Mouse (Mus musculus): Measurements from ENCODE around the gene Gm28230. TPM values are rescaled to one million over a fixed set of nuclear protein-coding genes. Genes with fewer than 3 reads are reported as not detected.

The Gm28230 gene
- total RNA-seq, 2 experiments from 2014 or later: not detected

DNA sequence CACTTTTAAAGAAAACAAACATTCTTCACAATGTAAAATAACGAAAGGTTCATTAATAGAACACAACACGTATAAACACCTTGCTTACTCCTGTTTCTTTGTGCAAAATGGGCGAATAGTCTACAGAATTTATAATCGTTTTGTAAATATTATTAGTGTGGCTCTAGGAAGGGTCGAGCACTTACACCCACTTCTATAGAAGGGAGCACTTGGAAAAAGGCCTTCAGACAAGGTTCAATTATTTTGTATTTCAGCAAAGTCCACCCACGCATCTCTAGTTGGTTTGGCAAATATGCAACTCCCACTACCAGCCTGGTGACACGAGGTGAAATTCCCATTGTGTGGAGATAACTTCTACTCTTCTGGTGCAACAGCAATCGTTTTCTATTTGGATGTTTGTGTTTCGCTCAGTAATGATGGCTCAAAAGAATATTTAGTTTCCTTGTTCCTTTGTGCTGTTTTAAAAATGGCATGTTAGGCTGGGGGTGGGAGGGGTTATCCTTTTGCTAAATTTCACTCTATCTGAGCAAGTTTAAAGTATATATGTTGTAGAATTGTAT is 22.0 kb downstream of the Gm28230 start:
- DNase-seq (ENCODE audit: low spot score in 2 of 2): no peak
- intact Hi-C loops (cut with DNase I): no loop called here

DNA sequence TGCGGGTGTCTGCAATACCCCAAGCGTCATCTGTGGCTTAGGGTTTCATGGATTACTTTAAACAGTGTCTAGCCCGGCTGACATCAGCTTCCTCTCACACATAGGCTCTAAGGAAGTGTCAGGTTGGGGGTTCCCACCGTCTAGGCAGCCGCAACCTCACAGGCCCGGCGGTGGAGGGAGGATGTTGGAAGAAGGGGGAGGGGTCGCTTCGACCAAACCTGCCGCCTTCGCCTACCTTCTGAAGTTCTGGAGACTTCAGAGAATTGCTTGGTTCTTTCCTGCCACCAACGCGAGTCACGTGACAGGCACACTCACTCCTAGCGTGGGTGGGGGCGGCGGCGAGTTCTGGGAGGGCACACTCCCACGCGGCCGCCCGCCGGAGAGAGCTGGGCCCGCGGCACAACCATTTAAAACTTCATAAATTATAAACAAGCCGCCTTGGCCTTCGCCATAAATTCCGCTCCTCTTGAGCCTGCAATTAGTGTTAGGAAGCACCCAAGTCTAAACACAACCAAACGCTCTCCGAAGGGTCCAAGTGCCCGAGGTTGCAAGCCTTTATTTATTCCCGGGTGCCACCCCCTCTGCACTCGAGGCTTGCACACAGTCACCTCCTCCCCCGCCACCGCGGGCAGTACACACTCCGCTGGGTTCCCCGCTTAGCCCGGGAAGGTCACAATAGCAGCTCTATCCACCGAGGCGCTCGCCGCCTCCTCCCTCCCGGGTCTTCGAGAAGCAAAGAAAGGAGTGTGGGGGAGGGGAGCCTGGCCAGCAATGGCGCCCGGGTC is 23.0 kb downstream of the Gm28230 start:
- intact Hi-C loops (cut with DNase I): no loop called here
- DNase-seq (ENCODE audit: low spot score in 2 of 2): no peak

DNA sequence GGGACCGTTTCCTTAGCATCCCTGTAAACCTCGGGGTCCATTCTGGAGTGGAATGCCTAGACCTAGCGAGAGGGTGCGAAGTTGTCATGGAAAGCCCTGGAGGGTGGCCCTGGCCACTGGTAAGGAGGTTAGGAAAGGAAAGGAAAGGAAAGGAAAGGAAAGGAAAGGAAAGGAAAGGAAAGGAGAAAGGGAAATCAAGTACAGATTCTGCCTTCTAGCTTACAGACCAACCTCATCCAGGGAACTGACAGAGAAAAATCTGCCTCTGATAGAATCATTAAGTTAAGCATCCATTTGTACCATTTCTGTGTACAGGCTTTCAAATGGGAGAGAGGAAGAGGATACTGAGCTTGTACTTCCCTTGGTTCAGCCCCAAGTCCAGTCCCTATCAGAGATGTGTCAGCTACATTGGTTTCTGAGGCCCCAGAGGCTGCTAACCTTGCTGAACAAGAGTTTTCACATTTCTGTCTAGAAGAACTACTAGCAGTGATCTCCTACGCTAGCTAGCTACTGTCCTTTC is 24.3 kb downstream of the Gm28230 start:
- intact Hi-C loops (cut with DNase I): no loop called here
- no peak for DNase-seq (ENCODE audit: low spot score in 2 of 2)

DNA sequence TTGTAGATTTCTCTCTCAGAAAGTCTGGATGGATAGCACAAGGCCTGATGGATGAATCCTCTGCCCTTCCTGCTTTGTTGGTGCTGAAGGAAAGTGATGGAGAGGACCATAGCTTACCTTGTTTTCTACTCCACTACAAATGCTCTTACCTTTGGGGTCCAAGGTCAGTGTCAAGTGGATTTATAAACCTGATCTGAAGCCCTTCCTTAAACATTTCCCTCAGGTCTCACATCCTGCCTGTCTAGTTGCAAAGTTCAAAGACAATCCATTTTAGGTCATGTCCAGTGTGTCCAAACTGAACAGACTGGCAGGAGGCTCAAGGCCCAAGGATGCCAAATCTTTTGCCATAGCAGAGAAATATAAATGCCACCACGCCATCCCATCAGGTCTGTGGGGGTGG is 25.3 kb downstream of the Gm28230 start:
- DNase-seq (ENCODE audit: low spot score in 2 of 2): no peak
- intact Hi-C loops (cut with DNase I): no loop called here

DNA sequence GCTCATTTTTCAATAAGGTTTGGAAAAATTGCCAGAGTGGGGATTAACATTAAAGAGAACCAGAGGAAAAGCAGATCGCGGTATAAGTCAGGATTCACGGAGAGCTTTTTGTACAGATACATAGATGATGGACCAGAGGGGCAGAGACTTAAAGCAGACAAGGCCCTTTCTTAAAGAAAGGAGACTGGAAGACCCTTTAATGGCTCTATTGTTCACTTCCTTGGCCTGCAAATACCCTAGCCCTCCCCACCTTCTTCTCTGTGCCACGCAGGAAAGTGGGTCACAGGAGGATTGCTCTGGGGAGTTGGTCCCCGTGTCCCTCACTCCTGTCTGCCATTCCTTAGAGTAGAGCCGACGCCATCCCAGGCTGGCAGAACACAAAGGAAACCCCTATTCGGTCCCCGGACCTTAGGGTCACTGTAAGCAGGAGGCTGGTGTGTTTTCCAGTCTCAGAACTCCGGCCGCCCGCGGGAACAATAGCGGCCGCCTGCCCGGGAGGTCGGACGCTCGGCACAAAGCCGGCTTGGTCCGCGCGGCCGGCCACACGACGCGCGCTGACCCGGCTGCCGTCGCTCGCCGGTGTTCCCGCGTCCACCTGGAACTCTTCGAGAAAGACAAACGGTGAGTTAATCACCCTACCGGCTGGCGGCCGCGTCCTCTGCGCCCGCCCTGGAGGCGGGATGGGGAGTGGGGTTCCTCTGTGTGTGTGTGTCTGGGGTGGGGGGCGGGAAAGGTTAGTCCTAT is 26.1 kb downstream of the Gm28230 start:
- intact Hi-C loops (cut with DNase I): no loop called here
- DNase-seq (ENCODE audit: low spot score in 2 of 2): no peak

DNA sequence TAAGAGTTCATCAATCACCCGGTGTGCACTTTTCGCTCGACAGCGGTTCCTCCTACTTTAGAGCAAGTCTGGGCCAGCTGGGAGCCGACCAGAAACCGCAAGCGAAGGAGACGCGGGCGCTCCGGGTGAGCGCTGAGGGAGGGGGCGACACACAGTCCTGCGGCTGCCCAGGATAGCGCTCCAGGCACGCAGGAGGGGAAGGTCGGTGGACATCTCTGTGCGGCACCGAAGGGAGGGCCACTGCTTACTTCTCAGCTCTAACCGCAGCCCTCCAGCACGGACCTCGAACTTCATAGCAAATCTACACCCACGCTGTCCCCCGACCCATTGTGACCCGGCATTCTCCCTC is 26.6 kb downstream of the Gm28230 start:
- intact Hi-C loops (cut with DNase I): no loop called here

DNA sequence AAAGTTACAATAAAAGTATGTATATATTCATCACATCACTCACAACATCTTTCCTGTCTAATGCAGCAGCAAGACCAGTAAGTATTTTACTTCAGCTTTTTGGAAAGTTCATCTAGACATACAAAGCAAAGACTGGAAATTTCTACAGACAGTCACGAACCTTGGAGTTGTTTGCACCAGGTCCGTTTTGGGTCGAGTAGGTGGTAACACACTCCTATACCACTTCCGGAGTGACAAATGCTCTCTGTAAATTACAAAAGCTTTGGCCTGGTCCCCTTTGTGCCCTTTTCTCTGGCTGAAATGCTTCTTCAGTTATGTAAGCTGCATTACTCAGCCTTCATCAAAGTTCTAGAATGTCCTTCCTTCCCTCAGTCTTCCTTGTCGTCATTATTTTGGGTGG is 27.2 kb downstream of the Gm28230 start:
- intact Hi-C loops (cut with DNase I): no loop called here
- DNase-seq (ENCODE audit: low spot score in 2 of 2): no peak

More for the DNA sequence above, 26.6 kb downstream of the Gm28230 start:
- DNase-seq (ENCODE audit: low spot score in 2 of 2): no peak

DNA sequence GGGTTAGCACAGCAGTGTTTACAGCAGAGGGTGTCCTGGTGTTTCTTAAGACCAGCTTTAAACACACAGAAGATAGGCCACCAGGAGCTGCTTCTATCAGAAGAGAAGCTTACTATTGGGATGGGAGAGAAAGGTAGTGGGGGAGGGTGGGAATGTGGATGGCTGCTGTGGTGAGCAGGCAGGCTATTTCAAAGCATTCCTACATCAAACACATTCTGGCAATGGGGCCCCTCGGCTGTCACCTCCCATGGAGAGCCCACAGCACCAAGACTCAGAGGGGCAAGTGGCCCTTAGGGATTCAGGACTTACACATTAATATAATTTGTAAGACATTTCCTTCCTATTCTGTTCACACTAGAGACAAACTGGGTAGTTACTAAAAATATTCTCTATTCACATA is 33.6 kb downstream of the Gm28230 start:
- DNase-seq (ENCODE audit: low spot score in 2 of 2): no peak
- intact Hi-C loops (cut with DNase I): no loop called here

DNA sequence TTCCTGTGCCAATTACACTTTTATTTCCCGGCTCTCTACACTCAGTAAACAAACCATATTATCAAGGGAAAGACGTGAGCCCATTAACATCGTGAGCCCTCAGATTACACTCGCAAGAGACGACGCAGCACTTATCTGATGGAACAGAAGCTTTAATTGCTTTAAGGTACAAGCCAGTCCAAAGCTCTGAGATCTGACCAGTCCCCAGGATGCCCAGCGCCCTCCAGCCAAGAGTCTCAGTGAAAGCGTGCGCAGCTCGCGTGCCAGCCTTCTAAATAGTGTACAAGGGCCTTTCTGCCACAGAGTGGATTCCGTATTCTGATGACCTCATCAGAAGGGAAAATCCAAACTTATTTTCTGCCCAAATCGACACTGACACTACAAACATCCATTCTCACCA is 35.4 kb downstream of the Gm28230 start:
- intact Hi-C loops (cut with DNase I): no loop called here
- DNase-seq (ENCODE audit: low spot score in 2 of 2): no peak

DNA sequence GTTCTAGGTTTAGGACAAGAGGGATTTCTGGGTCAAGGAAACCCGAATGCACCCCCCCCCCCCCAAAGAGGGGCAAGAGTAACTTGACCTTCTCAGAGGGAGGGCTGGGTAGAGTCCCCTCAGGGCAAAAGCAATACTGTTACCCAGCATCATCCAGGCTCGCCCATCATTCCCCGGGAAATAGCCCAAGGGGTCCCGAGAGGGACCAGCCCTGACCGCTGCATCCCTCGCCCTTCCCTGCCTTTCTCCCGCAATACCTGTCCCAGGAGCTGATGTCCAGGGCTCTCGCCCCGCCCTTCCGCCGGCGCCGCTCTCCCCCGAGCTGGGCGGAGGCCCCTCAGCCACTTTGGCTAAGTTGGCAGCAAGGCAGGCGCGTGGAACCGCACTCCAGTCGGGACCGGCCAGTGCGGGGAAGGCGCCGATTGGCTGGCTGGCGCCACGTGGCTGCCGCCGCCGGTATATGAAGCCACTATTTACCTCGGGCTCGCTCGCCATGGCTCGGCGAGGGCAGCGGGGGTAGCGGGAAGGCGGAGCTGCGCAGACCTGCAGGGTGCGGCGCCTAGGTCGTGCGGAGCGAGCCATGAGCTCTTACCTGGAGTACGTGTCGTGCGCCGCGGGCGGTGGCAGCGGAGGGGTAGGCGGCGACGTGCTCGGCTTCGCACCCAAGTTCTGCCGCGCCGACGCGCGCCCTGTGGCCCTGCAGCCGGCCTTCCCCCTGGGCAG is 36.2 kb downstream of the Gm28230 start, which contains the start of gene Hoxd1:
TSS of gene Hoxd1 (plus strand) at position 459 of the 723 bp plus-strand sequence.
- intact Hi-C loops (cut with DNase I): no loop called here
- no peak for DNase-seq (ENCODE audit: low spot score in 2 of 2)

DNA sequence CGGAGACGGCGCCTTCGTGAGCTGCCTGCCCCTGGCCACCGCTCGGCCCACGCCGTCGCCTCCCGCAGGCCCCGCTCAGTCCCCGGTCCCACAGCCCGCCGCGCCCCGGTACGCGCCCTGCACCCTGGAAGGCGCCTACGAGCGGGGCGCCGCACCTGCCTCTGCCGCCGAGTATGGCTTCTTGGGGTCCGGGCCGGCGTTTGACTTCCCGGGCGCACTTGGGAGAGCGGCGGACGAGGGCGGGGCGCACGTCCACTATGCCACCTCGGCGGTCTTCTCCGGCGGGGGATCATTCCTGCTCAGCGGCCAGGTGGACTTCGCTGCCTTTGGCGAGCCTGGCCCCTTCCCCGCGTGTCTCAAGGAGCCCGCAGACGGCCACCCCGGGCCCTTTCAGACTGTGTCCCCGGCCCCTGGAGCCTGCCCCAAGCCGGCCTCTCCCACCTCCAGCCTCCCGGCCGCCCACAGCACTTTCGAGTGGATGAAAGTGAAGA is 36.8 kb downstream of the Gm28230 start:
- intact Hi-C loops (cut with DNase I): no loop called here
- no peak for DNase-seq (ENCODE audit: low spot score in 2 of 2)

DNA sequence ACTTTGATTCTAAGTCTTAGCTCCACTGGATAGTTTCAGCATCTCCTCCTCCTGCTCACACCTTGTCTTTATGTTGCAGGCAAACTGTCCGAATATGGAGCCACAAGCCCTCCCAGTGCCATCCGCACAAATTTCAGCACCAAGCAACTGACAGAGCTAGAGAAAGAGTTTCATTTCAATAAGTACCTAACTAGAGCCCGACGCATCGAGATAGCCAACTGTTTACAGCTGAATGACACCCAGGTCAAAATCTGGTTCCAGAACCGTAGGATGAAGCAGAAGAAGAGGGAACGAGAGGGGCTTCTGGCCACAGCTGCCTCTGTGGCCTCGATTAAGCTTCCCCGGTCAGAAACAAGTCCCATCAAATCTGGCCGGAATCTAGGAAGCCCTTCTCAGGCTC is 37.4 kb downstream of the Gm28230 start:
- no peak for DNase-seq (ENCODE audit: low spot score in 2 of 2)
- intact Hi-C loops (cut with DNase I): no loop called here

DNA sequence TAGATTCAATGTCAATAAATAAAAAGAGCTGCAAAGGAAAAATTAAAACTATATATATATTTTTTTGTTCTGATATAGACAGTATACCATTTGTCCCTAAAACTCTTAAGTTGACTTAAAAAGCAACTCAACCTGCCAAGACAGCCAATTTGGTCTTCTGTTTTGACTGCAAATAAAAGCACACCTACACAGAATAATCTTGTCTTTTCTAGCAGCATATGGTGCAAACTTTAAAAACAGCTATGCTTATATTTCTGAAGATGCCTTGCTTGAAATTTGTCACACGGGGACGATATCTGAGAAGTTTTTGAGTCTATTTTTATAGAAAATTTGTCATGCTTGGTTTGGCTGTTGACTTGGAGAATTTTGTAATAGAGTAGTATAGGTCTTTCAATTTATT is 47.8 kb downstream of the Gm28230 start:
- intact Hi-C loops (cut with DNase I): no loop called here
- no peak for DNase-seq (ENCODE audit: low spot score in 2 of 2)

DNA sequence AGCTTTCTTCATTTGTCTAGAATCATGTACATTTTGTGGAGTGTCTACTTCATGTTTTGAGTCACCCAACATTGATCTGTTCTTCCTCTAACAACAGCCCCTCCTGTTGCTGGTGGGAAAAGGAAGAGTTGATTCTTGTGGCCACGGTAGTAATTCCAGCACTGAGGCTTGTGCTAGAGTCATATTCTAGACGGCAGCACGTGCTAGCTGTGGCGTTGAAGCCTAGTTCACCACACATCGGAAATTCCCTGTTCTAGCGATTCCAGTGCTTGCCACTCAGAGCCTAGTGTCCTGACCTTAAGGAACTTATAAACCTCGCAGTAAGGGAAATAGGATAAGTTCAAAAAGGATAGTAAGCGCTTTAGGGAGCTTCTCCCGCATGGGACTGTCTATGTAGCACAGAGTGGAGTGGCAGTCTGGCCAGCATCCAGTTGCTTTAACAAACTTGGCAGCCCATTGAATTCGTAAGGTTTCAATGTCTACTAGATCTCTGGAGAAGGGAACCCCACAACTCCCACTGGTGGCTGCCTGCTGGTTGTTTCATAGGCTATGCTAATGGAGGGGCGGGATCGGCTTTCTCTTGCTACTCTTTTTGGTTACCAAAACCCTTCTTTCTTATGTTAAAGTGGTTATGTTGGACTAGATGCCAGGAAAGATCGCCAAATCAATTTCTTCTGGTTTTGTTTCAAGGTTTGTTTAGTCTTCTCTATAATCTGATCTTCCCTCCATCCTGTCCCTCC is 51.2 kb downstream of the Gm28230 start:
- intact Hi-C loops (cut with DNase I): no loop called here

DNA sequence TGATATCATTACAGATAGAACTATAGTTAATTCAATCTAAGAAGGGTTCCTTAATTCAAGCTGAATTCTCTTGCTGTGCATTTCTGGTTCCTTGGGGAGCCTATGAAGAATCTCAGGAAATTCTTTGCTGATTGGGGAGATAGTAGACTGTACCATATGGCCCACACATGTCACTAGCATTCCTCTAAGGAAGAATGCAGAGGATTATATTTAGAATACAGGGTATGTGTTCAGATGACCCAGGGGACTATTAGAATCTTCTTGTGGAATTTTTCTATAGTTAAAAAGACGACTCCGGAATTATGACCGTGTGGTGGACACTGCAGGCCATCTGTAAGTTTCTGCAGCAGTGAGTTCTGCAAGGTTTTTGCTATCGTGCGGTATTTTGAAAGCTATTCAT is 54.9 kb downstream of the Gm28230 start:
- no peak for DNase-seq (ENCODE audit: low spot score in 2 of 2)
- intact Hi-C loops (cut with DNase I): no loop called here

More for the DNA sequence above, 51.2 kb downstream of the Gm28230 start:
- DNase-seq (ENCODE audit: low spot score in 2 of 2): no peak

DNA sequence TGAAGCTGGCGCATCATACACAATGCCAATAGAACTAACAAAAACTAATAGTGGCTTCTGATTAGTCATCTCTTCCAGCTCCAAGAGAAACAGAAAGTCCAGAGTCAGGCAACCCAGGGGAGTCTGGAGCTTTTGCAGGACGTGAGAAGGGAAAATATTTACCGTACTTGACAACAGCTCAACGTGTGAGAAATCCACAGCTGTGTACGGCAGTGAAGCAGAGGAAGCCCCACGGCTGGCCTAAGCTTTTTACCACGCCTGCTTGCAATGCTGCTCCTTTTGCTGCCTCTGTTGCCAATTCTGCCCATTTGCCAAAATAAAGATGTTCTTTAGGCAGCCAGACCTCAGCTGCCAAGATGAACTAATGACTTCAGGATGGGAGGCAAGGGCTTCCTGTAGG is 69.0 kb downstream of the Gm28230 start:
- intact Hi-C loops (cut with DNase I): no loop called here
- no peak for DNase-seq (ENCODE audit: low spot score in 2 of 2)

Data from left cerebral cortex, postnatal 36 days (tissue).